Comparison of ENCODE assay signal across 11 mouse cellular contexts in genomic region chr14:105589751-105590150, GRCm38 (mm10).
DNase-seq lines count a peak whose midpoint lies in the region; ATAC-seq lines count a peak whose summit lies in the region.
"Had no signal": no experiment of that assay in that cellular context is flagged by ENCODE, and none has a peak within 500 bp of the region (broad histone marks: within the 10 kb centered on the region; RNA-seq: fewer than 3 reads in every experiment).

No protein-coding gene starts in this region.

- no peaks in the 10 kb centered on the region for H3K27me3 ChIP-seq in embryonic facial prominence, embryonic 10.5 days (replicated peaks; ENCODE audit: low read depth, poor library complexity, severe bottlenecking)
- H3K27me3 ChIP-seq in midbrain, embryonic 16.5 days (ENCODE audit: control insufficient read depth, insufficient read depth, low read depth, low read length), result no peaks in the 10 kb centered on the region
- H3K27me3 ChIP-seq: megakaryocyte, embryonic 14.5 days had no signal

- no peak overlapping the region for H3K4me3 ChIP-seq in embryonic facial prominence, embryonic 10.5 days
- no peak overlapping the region for H3K4me3 ChIP-seq in midbrain, embryonic 16.5 days (ENCODE audit: low read depth, low read length)
- H3K4me3 ChIP-seq: megakaryocyte, embryonic 14.5 days had no signal

- H3K4me2 ChIP-seq in midbrain, embryonic 16.5 days (ENCODE audit: low read length), result no peak overlapping the region

- no peak for ATAC-seq in midbrain, embryonic 16.5 days
- ATAC-seq: activated CD4-positive, CD25-positive, alpha-beta regulatory T cell, adult 4 months had no signal

- peak overlapping the region; percentile 24; the same call in 1 of the 2 replicates for H3K27ac ChIP-seq in embryonic facial prominence, embryonic 10.5 days (replicated peaks)
- peak overlapping the region; percentile 70 for H3K27ac ChIP-seq in midbrain, embryonic 16.5 days (ENCODE audit: low read length)

- no peaks in the 10 kb centered on the region for H3K36me3 ChIP-seq in embryonic facial prominence, embryonic 10.5 days (replicated peaks)
- H3K36me3 ChIP-seq in midbrain, embryonic 16.5 days (ENCODE audit: control insufficient read depth, insufficient read depth, low read length), result no peaks in the 10 kb centered on the region

- intact Hi-C loops in left cerebral cortex, postnatal 4 days (cut with DNase I), result no loop called here

- peaks cover 17% of the 10 kb centered on the region for H3K4me1 ChIP-seq in embryonic facial prominence, embryonic 10.5 days
- peaks cover 6% of the 10 kb centered on the region; the same call in 1 of the 2 replicates for H3K4me1 ChIP-seq in midbrain, embryonic 16.5 days (ENCODE audit: control insufficient read depth, insufficient read depth, low read length)
- H3K4me1 ChIP-seq: megakaryocyte, embryonic 14.5 days had no signal

- no peak overlapping the region for H3K9ac ChIP-seq in midbrain, embryonic 16.5 days (ENCODE audit: low read depth, low read length)

- WGBS in embryonic facial prominence, embryonic 10.5 days, result 73% methylated on average over 7 of the region's 7 CpGs
- WGBS in midbrain, embryonic 16.5 days, result 57% methylated on average over 7 of the region's 7 CpGs

- peak; percentile 21 to 32 for DNase-seq in frontal cortex, adult 2 months (ENCODE audit: extremely low spot score in 1 of 2, low spot score in 1 of 2)
- DNase-seq in frontal cortex, postnatal 14 days (ENCODE audit: low spot score in 2 of 2), result no peak
- DNase-seq in left cerebral cortex, postnatal 4 days, result peak; percentile 8
- no peak for DNase-seq in left cerebral cortex, adult 11 months (ENCODE audit: low spot score)
- DNase-seq in embryonic facial prominence, embryonic 10.5 days (ENCODE audit: low spot score), result no peak
- DNase-seq in thymus, postnatal 4 days, result no peak
- DNase-seq in B cell, adult 2 months, result no peak
- DNase-seq: spleen, adult 18-20 months had no signal

- no peaks in the 10 kb centered on the region for H3K9me3 ChIP-seq in embryonic facial prominence, embryonic 10.5 days
- no peaks in the 10 kb centered on the region for H3K9me3 ChIP-seq in midbrain, embryonic 16.5 days (replicated peaks; ENCODE audit: control insufficient read depth, low read length, poor library complexity, severe bottlenecking)

Comparison
In these comparisons a context has a peak if more than half of its experiments do, and no peak if none do; other contexts are left out.
1. DNase-seq: peak in frontal cortex, adult 2 months (2 of 2) and left cerebral cortex, postnatal 4 days (single experiment); none in frontal cortex, postnatal 14 days (0 of 2), left cerebral cortex, adult 11 months (single experiment), embryonic facial prominence, embryonic 10.5 days (single experiment), thymus, postnatal 4 days (single experiment) and B cell, adult 2 months (0 of 2).